Mouse (Mus musculus) bone marrow macrophage, adult 2 months (primary cell): Measurements from ENCODE around the gene Lypd6.

ENCODE experiments used
- CTCF ChIP-seq: IDR thresholded peaks from 2 replicates; pipeline ENCODE4 v1.5.1; 2012; ENCODE audit warnings: low read depth, mild to moderate bottlenecking, low read length, moderate library complexity
- POLR2A ChIP-seq: IDR thresholded peaks from 2 replicates; pipeline ENCODE4 v1.6.1; 2012; ENCODE audit warnings: mild to moderate bottlenecking, low read depth, low read length, borderline replicate concordance

- TF ChIP-seq POLR2A (no peak), CTCF (no peak)
Measured at GRCm38 (mm10) chr2:50130674-50131073, 64.4 kb downstream of the Lypd6 start.
